Mouse (Mus musculus) spleen, postnatal 14 days (tissue): ENCODE data around the gene Sirpb1b.
"Not testable (repeated sequence)": the region's sequence is repeated elsewhere in the genome, so short reads cannot be mapped to it uniquely, and the experiment has no call there.

Experiments
- DNase-seq, 2 experiments: peaks; one replicate each; pipeline ENCODE4 v3.0.0; 2021 to 2022; ENCODE audit warnings: low spot score in 2 of 2

Gene Sirpb1b

GRCm38 (mm10) chr3:15574887-15575286 lies at the start of gene Sirpb1b:
Gene Sirpb1b (minus strand): TSS chr3:15575065.
- DNase-seq = not testable (repeated sequence)

GRCm38 (mm10) chr3:15590377-15591117 lies 15.7 kb upstream of the Sirpb1b start:
- DNase-seq = not testable (repeated sequence)

- not testable (repeated sequence) for DNase-seq
Observed at GRCm38 (mm10) chr3:15586665-15587064, 11.8 kb upstream of the Sirpb1b start.

GRCm38 (mm10) chr3:15583452-15583851 lies 8.6 kb upstream of the Sirpb1b start:
- DNase-seq = no peak

- DNase-seq = not testable (repeated sequence)
Observed at GRCm38 (mm10) chr3:15582948-15583347, 8.1 kb upstream of the Sirpb1b start.

GRCm38 (mm10) chr3:15576466-15576865 lies 1.6 kb upstream of the Sirpb1b start:
- not testable (repeated sequence) for DNase-seq

- DNase-seq = no peak
Observed at GRCm38 (mm10) chr3:15528589-15528988, 46.3 kb downstream of the Sirpb1b start.

GRCm38 (mm10) chr3:15513608-15514007 lies 61.3 kb downstream of the Sirpb1b start:
- DNase-seq = not testable (repeated sequence)

GRCm38 (mm10) chr3:15507792-15508321 lies 67.0 kb downstream of the Sirpb1b start:
- not testable (repeated sequence) for DNase-seq

GRCm38 (mm10) chr3:15474831-15475230 lies 100.0 kb downstream of the Sirpb1b start:
- DNase-seq = not testable (repeated sequence)

- DNase-seq = not testable (repeated sequence)
Observed at GRCm38 (mm10) chr3:15470158-15470557, 104.7 kb downstream of the Sirpb1b start.
